Mouse (Mus musculus): ENCODE results near the gene Sox5. TPM values are rescaled to one million over a fixed set of nuclear protein-coding genes. Genes with fewer than 3 reads are reported as not detected.

Gene Sox5
- total and polyA plus RNA-seq, 3 experiments: 0.08 to 0.47 (median 0.46) TPM

DNA sequence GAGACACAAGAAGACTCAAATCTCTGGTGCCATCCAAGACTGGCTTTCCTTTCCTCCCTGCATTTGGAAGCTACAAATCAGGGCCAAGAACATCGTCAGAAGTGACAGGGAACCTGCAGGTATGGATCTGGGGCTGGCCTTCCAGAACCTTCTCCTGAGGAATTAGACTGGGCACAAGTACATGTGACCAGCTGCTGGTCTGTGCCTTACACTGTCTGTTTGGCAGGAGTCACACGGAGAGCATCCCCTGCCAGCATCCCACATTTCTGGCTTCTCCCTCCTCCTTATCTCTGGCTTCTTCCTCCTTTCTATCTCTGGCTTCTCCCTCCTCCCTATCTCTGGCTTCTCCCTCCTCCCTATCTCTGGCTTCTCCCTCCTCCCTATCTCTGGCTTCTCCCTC, 263.0 kb downstream of the Sox5 start:
- no peak overlapping the region for H3K4me2 ChIP-seq (ENCODE audit: insufficient read depth, low read depth, poor library complexity, severe bottlenecking)
- peaks cover 0 to 5% of the 10 kb centered on the region in 2 experiments; a peak in 2 of 4 replicates for H3K4me1 ChIP-seq (ENCODE audit: control insufficient read depth in 1 of 2, insufficient read depth in 2 of 2)
- TF ChIP-seq JUN (IDR thresholded peaks at IDR 0.05; ENCODE audit: insufficient read depth, low read depth, low read length): no peak
- TF ChIP-seq SIN3A (IDR thresholded peaks at IDR 0.05; ENCODE audit: low read length): no peak
- no peak for TF ChIP-seq TCF12 (IDR thresholded peaks at IDR 0.05; ENCODE audit: low read depth, low read length)
- TF ChIP-seq MAX (IDR thresholded peaks at IDR 0.05; ENCODE audit: low read length): no peak
- TF ChIP-seq KAT2A (IDR thresholded peaks at IDR 0.05; ENCODE audit: insufficient replicate concordance, low read length): no peak
- no peak for TF ChIP-seq POLR2AphosphoS2 (IDR thresholded peaks at IDR 0.05; ENCODE audit: low read depth, low read length)
- no peak for TF ChIP-seq MXI1 (IDR thresholded peaks at IDR 0.05; ENCODE audit: low read depth, low read length)
- TF ChIP-seq TBP (conservative IDR thresholded peaks at IDR 0.05; ENCODE audit: low read depth, low read length): no peak
- TF ChIP-seq MEF2A (IDR thresholded peaks at IDR 0.05; ENCODE audit: borderline replicate concordance, low read depth, low read length): no peak
- TF ChIP-seq POLR2A (IDR thresholded peaks at IDR 0.05; ENCODE audit: low read depth, low read length): no peak
- no peak for TF ChIP-seq CHD1 (IDR thresholded peaks at IDR 0.05; ENCODE audit: low read depth, low read length)
- TF ChIP-seq GABPA (IDR thresholded peaks at IDR 0.05; ENCODE audit: insufficient replicate concordance, low read depth, low read length): no peak
- TF ChIP-seq SMC3 (IDR thresholded peaks at IDR 0.05; ENCODE audit: low read depth, low read length): no peak
- no peak for TF ChIP-seq BHLHE40 (IDR thresholded peaks at IDR 0.05; ENCODE audit: low read depth, low read length)
- TF ChIP-seq CHD2 (IDR thresholded peaks at IDR 0.05; ENCODE audit: low read length): no peak
- no peak for TF ChIP-seq HCFC1 (IDR thresholded peaks at IDR 0.05; ENCODE audit: low read depth, low read length)
- TF ChIP-seq MAZ (IDR thresholded peaks at IDR 0.05; ENCODE audit: low read depth, low read length): no peak
- TF ChIP-seq USF2 (conservative IDR thresholded peaks at IDR 0.05; ENCODE audit: low read depth, low read length): no peak
- no peak for TF ChIP-seq ELF1 (IDR thresholded peaks at IDR 0.05; ENCODE audit: low read depth, low read length)
- H3K9ac ChIP-seq (ENCODE audit: insufficient read depth, low read depth): no peak overlapping the region
- no peaks in the 10 kb centered on the region for H3K27me3 ChIP-seq (replicated peaks)
- in situ Hi-C loops (cut with MboI; ENCODE audit: low pct_ligation_motif_present, low pct_unique_long_range_greater_than_20kb, low sequenced_read_pairs) (no loop called here), dilution Hi-C loops (cut with MboI; ENCODE audit: extremely low pct_ligation_motif_present, extremely low pct_unique_long_range_greater_than_20kb, low sequenced_read_pairs) (no loop called here)
- no peak overlapping the region for H3K27ac ChIP-seq (ENCODE audit: insufficient read depth, low read depth)
- H3K36me3 ChIP-seq (replicated peaks in 1 of 2; ENCODE audit: control insufficient read depth in 1 of 2, insufficient read depth in 1 of 2, low read length in 1 of 2): no peaks in the 10 kb centered on the region
- H3K4me3 ChIP-seq (replicated peaks in 1 of 3; ENCODE audit: low read depth in 2 of 3, low read length in 2 of 3, poor library complexity in 1 of 3): no peak overlapping the region
- no peaks in the 10 kb centered on the region for H3K79me2 ChIP-seq (replicated peaks; ENCODE audit: control insufficient read depth, extremely low read depth, insufficient read depth, poor library complexity, severe bottlenecking)
- H3K9me3 ChIP-seq (replicated peaks; ENCODE audit: low read length): no peaks in the 10 kb centered on the region
- no peak for DNase-seq (ENCODE audit: extremely low read depth)

- DNase-seq (ENCODE audit: extremely low read depth): no peak
- no peak overlapping the region for H3K4me3 ChIP-seq (replicated peaks in 1 of 3; ENCODE audit: low read depth in 2 of 3, low read length in 2 of 3, poor library complexity in 1 of 3)
- H3K79me2 ChIP-seq (replicated peaks; ENCODE audit: control insufficient read depth, extremely low read depth, insufficient read depth, poor library complexity, severe bottlenecking): no peaks in the 10 kb centered on the region
- peaks cover 0 to 10% of the 10 kb centered on the region in 2 experiments; a peak in 2 of 4 replicates for H3K4me1 ChIP-seq (ENCODE audit: control insufficient read depth in 1 of 2, insufficient read depth in 2 of 2)
- no peak overlapping the region for H3K27ac ChIP-seq (ENCODE audit: insufficient read depth, low read depth)
- dilution Hi-C loops (cut with MboI; ENCODE audit: extremely low pct_ligation_motif_present, extremely low pct_unique_long_range_greater_than_20kb, low sequenced_read_pairs) (no loop called here), in situ Hi-C loops (cut with MboI; ENCODE audit: low pct_ligation_motif_present, low pct_unique_long_range_greater_than_20kb, low sequenced_read_pairs) (no loop called here)
- no peaks in the 10 kb centered on the region for H3K36me3 ChIP-seq (replicated peaks in 1 of 2; ENCODE audit: control insufficient read depth in 1 of 2, insufficient read depth in 1 of 2, low read length in 1 of 2)
- H3K4me2 ChIP-seq (ENCODE audit: insufficient read depth, low read depth, poor library complexity, severe bottlenecking): no peak overlapping the region
- no peak overlapping the region for H3K9ac ChIP-seq (ENCODE audit: insufficient read depth, low read depth)
- H3K9me3 ChIP-seq (replicated peaks; ENCODE audit: low read length): no peaks in the 10 kb centered on the region
- TF ChIP-seq EP300 (IDR thresholded peaks at IDR 0.05; ENCODE audit: low read length) (no peak), TCF12 (IDR thresholded peaks at IDR 0.05; ENCODE audit: low read depth, low read length) (no peak), RCOR1 (conservative IDR thresholded peaks at IDR 0.05; ENCODE audit: low read depth, low read length) (no peak), ZC3H11A (IDR thresholded peaks at IDR 0.05; ENCODE audit: low read depth, low read length) (no peak), JUN (IDR thresholded peaks at IDR 0.05; ENCODE audit: insufficient read depth, low read depth, low read length) (no peak), MYC (IDR thresholded peaks at IDR 0.05; ENCODE audit: low read depth, low read length) (no peak), ETS1 (conservative IDR thresholded peaks at IDR 0.05; ENCODE audit: low read depth, low read length) (no peak), MAFK (IDR thresholded peaks at IDR 0.05; ENCODE audit: insufficient replicate concordance, low read length) (no peak), CHD1 (IDR thresholded peaks at IDR 0.05; ENCODE audit: low read depth, low read length) (no peak), ZKSCAN1 (IDR thresholded peaks at IDR 0.05; ENCODE audit: borderline replicate concordance, low read depth, low read length) (no peak), MXI1 (IDR thresholded peaks at IDR 0.05; ENCODE audit: low read depth, low read length) (no peak), POLR2AphosphoS2 (IDR thresholded peaks at IDR 0.05; ENCODE audit: low read depth, low read length) (no peak), IRF4 (IDR thresholded peaks at IDR 0.05; ENCODE audit: low read depth, low read length) (no peak), USF1 (IDR thresholded peaks at IDR 0.05; ENCODE audit: low read depth, low read length) (no peak), SIN3A (IDR thresholded peaks at IDR 0.05; ENCODE audit: low read length) (no peak), BHLHE40 (IDR thresholded peaks at IDR 0.05; ENCODE audit: low read depth, low read length) (no peak), CHD2 (IDR thresholded peaks at IDR 0.05; ENCODE audit: low read length) (no peak), MEF2A (IDR thresholded peaks at IDR 0.05; ENCODE audit: borderline replicate concordance, low read depth, low read length) (no peak)
- H3K27me3 ChIP-seq (replicated peaks): no peaks in the 10 kb centered on the region
Observed at GRCm38 (mm10) chr6:144515905-144516304, 265.9 kb downstream of the Sox5 start.

All from CH12.LX (cell line).